Mouse (Mus musculus): ENCODE results near the gene Fpr1. TPM values are rescaled to one million over a fixed set of nuclear protein-coding genes. Genes with fewer than 3 reads are reported as not detected.
"Not testable (repeated sequence)": the region's sequence is repeated elsewhere in the genome, so short reads cannot be mapped to it uniquely, and the experiment has no call there.

Gene Fpr1
- total RNA-seq, 2 experiments from 2014 or later = not detected

GRCm38 (mm10) chr17:17855064-17855838 is 28.5 kb downstream of the Fpr1 start, which contains the start of gene Has1:
Gene Has1, minus strand, starts transcription at chr17:17855205.
- ATAC-seq (replicated peaks; ENCODE audit: low FRiP score, low TSS enrichment, poor library complexity, severe bottlenecking) = no peak

- ATAC-seq (replicated peaks; ENCODE audit: low FRiP score, low TSS enrichment, poor library complexity, severe bottlenecking) = no peak
Measured at GRCm38 (mm10) chr17:17849906-17850712, 33.6 kb downstream of the Fpr1 start.

- ATAC-seq (replicated peaks; ENCODE audit: low FRiP score, low TSS enrichment, poor library complexity, severe bottlenecking) = peak; percentile 95
Measured at GRCm38 (mm10) chr17:17848988-17849387, 34.8 kb downstream of the Fpr1 start.

GRCm38 (mm10) chr17:17845187-17846027 is 38.3 kb downstream of the Fpr1 start:
- peak; percentile 67 for ATAC-seq (replicated peaks; ENCODE audit: low FRiP score, low TSS enrichment, poor library complexity, severe bottlenecking)

GRCm38 (mm10) chr17:17844606-17845005 is 39.1 kb downstream of the Fpr1 start:
- not testable (repeated sequence) for ATAC-seq (replicated peaks; ENCODE audit: low FRiP score, low TSS enrichment, poor library complexity, severe bottlenecking)

GRCm38 (mm10) chr17:17843534-17844261 is 40.0 kb downstream of the Fpr1 start:
- no peak for ATAC-seq (replicated peaks; ENCODE audit: low FRiP score, low TSS enrichment, poor library complexity, severe bottlenecking)

- no peak for ATAC-seq (replicated peaks; ENCODE audit: low FRiP score, low TSS enrichment, poor library complexity, severe bottlenecking)
Measured at GRCm38 (mm10) chr17:17840796-17841195, 42.9 kb downstream of the Fpr1 start.

- no peak for ATAC-seq (replicated peaks; ENCODE audit: low FRiP score, low TSS enrichment, poor library complexity, severe bottlenecking)
Measured at GRCm38 (mm10) chr17:17839276-17839675, 44.5 kb downstream of the Fpr1 start.

GRCm38 (mm10) chr17:17837919-17838701 is 45.6 kb downstream of the Fpr1 start:
- peak; percentile 99 for ATAC-seq (replicated peaks; ENCODE audit: low FRiP score, low TSS enrichment, poor library complexity, severe bottlenecking)

- ATAC-seq (replicated peaks; ENCODE audit: low FRiP score, low TSS enrichment, poor library complexity, severe bottlenecking) = no peak
Measured at GRCm38 (mm10) chr17:17837426-17837825, 46.3 kb downstream of the Fpr1 start.

GRCm38 (mm10) chr17:17836101-17836500 is 47.6 kb downstream of the Fpr1 start:
- ATAC-seq (replicated peaks; ENCODE audit: low FRiP score, low TSS enrichment, poor library complexity, severe bottlenecking) = no peak

- no peak for ATAC-seq (replicated peaks; ENCODE audit: low FRiP score, low TSS enrichment, poor library complexity, severe bottlenecking)
Measured at GRCm38 (mm10) chr17:17834896-17835295, 48.8 kb downstream of the Fpr1 start.

GRCm38 (mm10) chr17:17830731-17831130 is 53.0 kb downstream of the Fpr1 start:
- ATAC-seq (replicated peaks; ENCODE audit: low FRiP score, low TSS enrichment, poor library complexity, severe bottlenecking) = no peak

GRCm38 (mm10) chr17:17829816-17830535 is 53.8 kb downstream of the Fpr1 start:
- ATAC-seq (replicated peaks; ENCODE audit: low FRiP score, low TSS enrichment, poor library complexity, severe bottlenecking) = no peak

GRCm38 (mm10) chr17:17829052-17829785 is 54.5 kb downstream of the Fpr1 start:
- ATAC-seq (replicated peaks; ENCODE audit: low FRiP score, low TSS enrichment, poor library complexity, severe bottlenecking) = no peak

GRCm38 (mm10) chr17:17828191-17828981 is 55.4 kb downstream of the Fpr1 start:
- no peak for ATAC-seq (replicated peaks; ENCODE audit: low FRiP score, low TSS enrichment, poor library complexity, severe bottlenecking)
